Mouse (Mus musculus) lung, adult 2 months (tissue): ENCODE measurements around the gene Tnfsf4.

Experiments
- CTCF ChIP-seq: fragments of 200-500 bp; IDR thresholded peaks from 2 replicates; pipeline ENCODE4 v1.5.1; 2011; ENCODE audit warnings: mild to moderate bottlenecking, low read length, control low read depth; ENCODE audit not compliant: insufficient read depth
- POLR2A ChIP-seq: fragments of 200-500 bp; IDR thresholded peaks from 2 replicates; pipeline ENCODE4 v1.6.1; 2011; ENCODE audit warnings: low read depth, mild to moderate bottlenecking, control low read depth, low read length, borderline replicate concordance; ENCODE audit errors: extremely low read depth

GRCm38 (mm10) chr1:161463388-161464085 lies 68.3 kb downstream of the Tnfsf4 start:
- TF ChIP-seq CTCF = no peak
- TF ChIP-seq POLR2A = no peak
